Mouse (Mus musculus) retina, embryonic 14.5 days (tissue): Measurements from ENCODE around the gene Tenm2.

ENCODE experiments used
- DNase-seq: peaks from one replicate; pipeline ENCODE4 v3.0.0-alpha.2; 2015; ENCODE audit warnings: low spot score

The Tenm2 gene

DNA sequence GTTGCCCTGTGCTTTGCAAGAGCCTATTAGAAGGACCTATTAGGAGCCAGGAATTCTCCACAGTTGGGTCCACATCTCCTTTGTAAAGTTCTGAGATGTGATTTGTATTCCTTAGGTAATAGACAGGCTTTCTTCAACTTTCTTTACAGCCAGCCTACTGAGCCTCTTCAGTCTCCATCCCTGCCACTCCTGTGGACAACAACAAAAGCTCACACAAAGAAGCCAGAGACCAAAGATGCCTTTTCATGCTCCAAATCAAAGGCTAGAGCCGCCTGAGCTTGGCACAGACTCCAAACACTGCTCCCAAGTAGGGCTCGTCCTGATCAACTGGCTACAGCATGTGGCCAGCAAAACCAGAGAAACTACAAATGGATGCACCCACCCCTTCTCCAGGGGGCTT, 333.5 kb downstream of the Tenm2 start:
- no peak for DNase-seq

DNA sequence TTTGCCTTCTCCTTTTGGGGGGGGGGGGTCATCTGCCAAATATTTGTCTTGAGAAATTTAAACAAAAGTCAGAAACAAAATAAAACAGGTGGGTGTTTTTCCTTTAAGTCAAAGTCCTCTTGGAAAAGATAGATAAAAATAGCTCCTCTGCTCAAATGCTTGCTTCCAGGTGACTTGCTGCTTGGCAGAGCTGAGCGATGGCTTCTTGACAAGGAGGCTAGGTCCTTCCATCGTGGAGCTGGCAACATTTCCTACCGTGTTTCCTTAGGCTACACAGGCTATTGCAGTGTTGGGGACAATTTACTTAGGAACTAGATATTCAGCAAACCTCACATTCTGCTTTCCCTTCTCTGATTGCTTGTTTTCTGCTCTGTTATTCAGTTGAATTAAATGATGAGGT, 342.7 kb downstream of the Tenm2 start:
- no peak for DNase-seq

DNA sequence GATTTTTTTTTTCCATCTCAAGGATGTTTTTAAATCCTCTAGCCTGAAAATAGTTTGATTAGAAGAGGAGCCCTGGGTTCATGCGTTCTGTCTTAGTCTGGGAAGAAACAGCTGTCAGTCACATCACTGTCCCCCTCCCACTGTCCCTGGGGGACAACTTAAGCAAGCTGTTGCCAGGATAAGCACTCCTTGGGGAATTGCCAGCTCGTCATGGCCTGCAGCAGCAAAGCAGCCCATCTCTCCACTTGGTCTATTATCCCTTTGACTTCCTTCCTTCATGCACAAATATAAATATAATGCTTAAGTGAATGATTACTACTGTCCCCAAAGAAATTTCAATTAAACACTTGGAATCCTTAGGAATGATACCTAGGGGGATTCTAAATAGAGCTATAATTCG, 344.7 kb downstream of the Tenm2 start:
- peak; percentile 47 for DNase-seq

DNA sequence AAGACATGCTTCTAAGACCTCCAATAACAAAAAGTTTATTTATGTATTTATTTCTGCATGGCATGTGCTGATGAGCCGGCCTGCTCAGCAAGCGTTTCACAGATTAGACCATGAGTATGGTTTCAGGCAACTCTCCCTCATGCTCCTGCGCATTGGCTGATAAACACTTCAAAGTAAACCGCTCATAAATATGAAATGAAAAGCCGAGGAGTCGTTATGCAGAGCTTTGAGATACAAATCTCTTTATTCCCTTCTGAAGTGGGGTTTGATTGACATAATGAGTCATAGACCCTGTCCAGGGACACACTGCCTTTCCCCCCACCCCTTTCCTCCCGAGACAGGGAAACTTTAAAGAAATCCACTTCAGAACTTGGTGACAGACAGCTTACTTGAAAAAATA, 348.3 kb downstream of the Tenm2 start:
- no peak for DNase-seq

DNA sequence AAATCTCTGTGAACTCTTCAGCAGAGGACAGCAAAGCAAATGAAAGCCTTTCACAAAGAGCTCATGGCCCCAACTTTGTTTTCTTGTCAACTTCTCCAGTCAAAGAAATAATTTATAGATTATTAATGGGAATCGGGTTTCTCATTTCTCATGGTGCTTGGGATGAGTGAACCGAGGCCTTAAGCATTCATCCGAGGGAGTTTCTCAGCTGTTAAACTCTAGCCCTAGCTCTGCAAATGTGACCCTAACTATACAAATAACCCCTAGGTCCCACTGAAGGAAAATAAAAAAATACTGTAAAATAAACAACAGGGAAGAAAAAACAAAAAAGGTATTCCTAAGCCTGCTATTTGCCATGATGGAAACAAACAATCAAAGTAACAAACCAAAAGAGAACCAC, 349.6 kb downstream of the Tenm2 start:
- DNase-seq, result no peak

DNA sequence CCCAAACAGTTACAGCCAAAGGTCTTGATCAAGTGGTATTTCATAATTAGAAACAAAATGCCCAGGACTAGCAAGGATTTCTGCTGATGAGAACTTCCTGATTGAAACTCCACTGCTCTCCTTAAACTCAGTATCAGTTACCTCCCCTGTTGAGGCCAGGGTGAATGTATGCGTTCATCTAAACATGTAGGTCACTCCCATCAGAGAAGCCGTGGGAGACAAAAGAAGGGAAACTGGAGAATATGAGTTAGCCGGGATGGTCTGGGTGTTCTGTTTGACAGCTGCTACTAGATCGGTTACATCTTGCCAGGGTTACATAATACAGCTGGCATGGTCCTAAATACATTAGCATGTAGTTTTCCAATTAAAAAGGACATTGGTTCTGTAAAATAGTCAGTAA, 362.8 kb downstream of the Tenm2 start:
- peak; percentile 60 for DNase-seq

DNA sequence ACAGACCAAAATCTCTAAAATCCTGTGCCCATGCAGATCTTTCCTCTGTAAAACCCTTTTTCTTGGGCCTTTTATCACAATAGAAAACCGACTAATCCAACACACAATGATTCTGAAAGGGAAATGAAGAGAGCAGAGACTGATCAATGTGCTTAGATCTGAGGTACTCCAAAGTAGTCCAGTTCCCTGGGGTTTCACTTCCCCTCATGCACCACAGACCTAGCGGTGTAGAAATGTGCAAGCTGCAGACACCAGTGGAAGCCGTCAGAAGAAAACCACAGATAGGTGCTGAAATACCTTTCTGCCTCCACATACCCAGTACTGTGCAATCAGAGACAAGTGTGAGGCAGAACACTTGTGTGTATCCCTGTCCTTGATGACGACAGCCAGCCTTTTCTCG, 365.2 kb downstream of the Tenm2 start:
- no peak for DNase-seq

DNA sequence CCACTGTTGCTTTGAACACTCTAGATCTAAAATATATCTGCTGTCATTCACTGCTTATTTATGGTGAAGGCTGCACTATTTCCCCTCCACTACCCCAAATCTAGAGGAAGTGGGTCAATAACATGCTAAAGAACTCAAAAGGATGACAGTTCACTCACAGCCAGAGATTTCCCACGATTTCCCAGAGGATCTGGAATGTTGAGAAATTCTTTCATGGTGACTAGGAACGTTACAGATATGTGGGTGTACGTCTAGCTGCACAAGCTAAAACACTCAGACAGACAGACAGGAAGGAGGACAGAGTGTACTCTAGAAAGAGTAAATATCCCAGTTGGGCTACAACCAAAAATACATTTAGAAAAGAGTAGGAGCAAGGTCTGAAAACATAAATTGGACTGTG, 384.1 kb downstream of the Tenm2 start:
- no peak for DNase-seq

DNA sequence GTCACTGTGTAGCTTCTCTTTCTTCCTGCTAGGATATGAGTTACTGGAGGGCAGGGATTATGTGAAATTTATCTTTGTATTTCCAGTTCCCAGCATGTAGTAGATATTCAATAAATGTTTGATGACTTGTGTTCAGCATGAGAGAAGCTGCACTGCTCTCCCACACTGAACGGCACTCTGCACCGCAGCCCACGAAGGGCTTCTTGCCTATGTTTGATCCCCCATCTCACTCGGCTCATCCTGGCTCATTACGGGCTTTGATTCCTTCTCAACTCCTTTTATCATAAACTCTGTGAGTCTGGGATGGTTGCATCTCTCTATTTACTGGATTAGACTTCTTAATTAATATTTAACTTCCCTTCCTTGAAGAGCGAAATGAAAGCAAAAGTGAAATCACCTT, 388.3 kb downstream of the Tenm2 start:
- DNase-seq, result no peak

DNA sequence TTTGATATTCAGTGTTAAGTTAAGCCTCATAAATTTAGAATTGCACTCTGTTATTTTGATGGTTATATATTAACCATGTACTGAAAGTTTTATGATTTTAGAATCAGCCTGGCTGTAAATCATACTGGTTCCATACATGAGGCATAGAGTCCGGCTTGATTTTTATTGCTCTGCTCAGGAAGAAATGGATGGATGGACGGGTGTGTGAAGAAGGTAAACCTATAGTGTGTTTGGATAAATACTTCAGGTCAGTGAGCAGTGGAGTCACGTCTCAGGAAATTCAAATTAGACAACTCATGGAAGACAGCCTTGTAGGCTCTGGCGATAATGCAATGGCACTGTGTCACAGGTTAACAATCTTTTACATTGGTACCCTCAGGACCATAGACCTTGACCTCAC, 402.9 kb downstream of the Tenm2 start:
- no peak for DNase-seq

DNA sequence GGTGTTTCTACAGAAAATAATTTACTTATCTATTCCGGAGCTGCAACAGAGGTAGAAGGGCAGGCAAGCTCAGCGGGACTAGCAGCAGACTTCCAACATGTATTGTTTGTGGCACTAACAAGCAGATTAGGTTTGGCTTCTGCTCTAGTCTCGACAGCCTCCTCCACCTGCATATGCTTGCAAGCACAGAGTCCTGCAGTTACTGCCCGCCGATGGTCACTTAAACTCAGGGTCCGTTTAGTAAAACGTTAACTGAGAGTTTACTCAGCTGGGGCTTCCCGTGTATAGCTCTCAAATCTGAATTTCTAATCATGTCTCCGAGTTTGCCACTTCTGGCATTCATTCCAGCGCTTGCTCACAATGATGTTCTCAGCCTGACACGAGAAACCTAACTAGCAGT, 404.3 kb downstream of the Tenm2 start:
- no peak for DNase-seq

DNA sequence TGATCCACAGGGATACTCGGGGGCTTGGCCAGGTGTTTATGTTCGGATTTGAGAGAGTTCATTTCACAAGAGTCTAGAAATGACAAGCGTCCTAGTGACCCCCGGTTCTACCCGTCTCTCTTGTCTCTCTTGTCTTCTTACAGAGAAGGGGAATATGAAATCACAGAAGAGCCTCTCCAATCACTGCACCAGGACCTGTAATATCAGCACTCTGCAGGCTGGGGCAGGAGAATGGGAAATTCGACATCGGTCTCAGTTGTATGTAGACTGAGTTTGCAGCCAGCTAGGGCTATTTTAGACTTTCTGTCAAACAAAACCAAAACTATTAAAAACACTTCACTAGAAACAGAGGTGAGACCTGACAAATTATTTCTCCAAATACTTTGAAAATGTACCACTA, 411.1 kb downstream of the Tenm2 start:
- DNase-seq, result no peak

DNA sequence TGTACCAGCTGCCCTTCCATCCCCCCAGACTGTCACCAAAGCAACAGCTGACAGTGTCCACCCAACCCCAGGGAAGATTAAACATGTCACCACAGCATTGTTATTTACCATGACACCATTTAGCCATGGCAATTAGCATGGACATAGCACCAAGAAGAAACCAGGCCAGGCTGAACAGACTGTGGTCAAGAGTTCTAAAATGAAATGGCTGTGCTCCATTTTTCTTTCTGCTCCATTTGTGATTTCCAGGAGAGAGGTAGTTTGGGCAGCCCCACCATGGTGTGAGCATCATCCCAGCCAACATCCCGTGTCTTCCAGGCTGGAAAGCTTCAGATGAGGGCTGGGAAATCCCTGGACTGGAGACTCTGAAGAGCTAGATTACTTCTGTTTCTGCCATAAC, 431.1 kb downstream of the Tenm2 start:
- peak; percentile 62 for DNase-seq

DNA sequence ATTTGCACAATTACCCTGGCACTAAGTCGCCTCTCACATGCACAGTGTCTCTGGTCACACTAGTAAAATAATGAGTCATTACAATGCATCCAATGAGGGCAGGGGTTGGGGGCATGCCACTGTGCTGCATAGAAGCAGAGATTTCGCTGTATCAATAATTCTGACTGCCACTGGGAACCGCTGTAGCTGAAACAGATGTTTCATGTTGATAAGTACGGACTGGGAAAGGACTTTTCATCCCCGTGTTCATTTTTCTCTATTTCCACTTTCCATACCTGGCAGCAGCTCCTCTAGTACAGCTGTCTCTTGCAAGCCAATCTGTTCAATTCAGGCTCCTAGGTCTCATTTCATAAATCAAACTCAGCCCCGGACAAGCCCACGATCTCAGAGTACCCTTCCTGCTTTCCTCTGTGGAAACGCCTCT, 433.5 kb downstream of the Tenm2 start:
- peak; percentile 72 for DNase-seq

DNA sequence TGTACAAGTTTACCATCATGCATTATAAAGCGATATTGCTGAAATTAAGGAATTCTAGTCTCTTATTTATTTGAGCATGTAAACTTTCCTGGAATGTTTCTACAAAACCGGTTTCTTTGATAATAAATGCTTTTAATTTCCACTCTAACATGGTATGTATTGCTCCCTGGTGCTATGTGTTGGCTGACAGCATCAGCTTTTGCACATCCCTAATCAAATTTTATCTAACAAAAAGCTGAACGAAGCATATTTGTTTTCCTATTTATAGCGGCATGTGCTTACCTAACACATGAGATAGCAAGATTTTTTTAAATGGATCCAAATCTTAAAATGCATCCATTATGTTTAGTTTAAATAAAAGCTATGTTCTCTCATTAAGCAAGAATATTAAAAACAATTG, 434.1 kb downstream of the Tenm2 start:
- DNase-seq, result no peak

DNA sequence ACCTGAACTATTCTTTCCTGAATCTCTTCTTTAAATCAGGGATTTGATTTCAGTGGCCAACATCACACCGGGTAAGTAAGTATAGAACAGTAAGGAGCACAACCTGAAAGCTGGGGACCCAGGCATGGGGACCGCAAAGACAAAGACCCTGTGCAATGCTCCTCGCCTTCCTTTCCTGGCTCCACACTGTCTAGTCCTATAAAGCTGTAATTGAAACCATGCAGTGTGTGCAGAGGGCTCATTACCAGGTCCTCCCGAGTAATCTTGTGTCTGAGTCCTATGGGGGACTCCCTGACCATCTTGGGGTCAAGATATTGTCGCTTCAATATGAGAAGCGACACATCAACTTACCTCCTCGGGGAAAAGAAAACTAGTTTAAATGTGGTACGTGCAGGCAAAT, 436.4 kb downstream of the Tenm2 start:
- no peak for DNase-seq

DNA sequence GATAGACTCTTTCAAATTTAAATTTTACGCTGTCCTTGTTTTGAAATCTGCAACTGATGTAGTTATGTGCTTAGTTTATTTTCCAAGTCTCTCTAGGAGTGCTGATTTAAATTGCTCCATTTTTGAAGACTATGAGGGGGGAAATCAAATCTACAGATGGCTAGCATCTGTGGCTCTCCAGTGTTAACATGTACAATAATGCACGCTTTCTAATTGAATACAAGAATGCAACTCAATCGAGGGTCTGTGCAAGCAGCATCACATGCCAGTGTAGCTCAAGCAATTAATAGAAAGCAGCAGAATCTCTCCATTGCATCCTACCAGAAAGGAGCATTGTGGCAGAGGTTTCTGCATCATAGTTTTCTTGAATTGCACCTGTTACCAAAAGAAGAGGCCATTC, 477.8 kb downstream of the Tenm2 start:
- no peak for DNase-seq

DNA sequence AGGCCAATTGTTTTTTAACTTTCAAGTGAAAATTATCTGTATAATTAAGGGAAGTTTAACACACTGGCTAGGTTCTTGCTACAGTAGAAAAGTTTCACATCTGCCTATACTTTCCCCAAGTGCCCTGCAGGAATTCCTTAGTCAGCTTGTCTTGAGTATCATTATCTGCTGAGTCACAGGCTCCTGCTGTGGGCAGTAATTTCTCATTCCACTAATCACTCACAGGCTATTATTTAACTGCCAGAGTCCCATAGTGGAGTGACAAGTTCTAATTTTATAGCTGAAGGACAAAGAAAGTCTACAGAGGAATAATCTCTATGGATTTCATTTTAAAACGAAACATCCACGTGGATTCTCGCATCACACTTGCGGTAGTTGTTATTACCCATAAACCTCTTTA, 489.5 kb downstream of the Tenm2 start:
- DNase-seq, result peak; percentile 63

DNA sequence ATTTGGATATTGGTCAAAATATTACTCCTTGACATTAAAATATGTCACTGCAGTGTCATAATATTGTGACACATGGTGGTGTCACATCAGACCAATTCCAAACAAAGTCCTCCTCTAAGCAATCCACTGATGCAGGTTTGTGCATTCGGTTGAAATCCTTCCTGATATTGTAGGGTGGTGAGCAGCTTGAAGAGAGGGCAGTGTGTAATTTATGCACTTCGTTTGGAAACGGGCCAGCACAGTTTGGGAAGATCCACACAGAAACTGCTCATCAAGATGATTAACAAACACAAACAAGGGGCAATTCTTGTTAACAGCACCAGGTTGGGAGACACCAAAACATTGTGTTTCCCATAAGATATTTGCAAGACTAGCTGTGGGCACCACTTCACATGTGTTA, 508.0 kb downstream of the Tenm2 start:
- DNase-seq, result no peak

DNA sequence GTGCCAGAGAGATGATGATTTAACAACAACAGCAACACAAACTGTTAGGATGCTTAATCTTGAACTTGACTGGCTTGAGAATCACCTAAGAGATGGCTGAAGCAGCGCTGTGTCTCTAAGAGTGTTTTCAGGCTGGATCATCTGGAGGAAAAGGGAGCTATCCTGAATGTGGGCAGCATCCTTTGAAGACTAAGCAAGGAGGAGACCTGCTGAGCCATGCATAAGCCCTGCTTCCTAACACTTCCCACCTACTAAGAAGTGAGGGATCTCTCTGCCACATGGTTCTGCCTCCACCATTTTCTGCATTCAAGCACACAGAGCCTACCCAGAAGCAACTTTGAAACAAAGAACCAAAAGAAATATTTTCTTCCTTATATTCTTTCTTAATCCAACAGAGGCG, 532.9 kb downstream of the Tenm2 start:
- DNase-seq, result no peak

DNA sequence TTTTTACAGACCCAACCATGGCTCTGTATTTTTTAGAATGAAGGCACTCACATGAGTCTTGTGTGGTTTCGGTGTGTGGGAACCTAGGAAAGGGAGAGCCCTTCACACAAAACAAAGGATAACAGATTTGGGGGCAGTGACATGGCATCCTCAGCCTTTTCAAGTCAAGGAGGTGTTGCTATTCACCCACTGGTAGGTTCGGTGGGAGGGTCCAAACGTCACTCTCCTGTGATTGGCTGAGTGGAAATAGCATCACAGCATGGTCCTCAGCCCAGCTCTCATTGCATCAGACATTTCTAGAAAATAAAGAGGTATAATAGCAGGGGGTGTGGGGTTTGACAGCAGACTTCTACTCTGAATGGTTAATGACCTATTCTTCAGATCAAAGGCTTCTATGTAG, 534.8 kb downstream of the Tenm2 start:
- no peak for DNase-seq

DNA sequence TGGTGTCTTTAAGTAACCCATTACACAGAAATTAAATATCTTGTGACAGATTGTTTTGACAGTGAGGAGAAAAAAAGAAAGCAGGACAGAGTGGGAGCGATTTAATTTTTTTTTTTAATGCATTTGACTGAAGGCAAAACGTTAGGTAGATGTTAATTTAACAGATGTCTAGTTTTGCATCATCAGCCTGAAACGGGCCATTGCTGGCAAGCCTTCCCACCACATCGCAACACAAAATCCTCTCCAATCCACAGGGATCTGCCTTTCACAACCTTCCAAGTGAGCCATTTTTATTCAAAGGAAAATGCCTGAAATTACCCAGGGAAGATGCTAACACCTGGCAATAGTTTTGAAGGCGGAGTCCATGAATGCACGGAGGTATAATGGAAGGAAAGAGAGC, 535.6 kb downstream of the Tenm2 start:
- no peak for DNase-seq

DNA sequence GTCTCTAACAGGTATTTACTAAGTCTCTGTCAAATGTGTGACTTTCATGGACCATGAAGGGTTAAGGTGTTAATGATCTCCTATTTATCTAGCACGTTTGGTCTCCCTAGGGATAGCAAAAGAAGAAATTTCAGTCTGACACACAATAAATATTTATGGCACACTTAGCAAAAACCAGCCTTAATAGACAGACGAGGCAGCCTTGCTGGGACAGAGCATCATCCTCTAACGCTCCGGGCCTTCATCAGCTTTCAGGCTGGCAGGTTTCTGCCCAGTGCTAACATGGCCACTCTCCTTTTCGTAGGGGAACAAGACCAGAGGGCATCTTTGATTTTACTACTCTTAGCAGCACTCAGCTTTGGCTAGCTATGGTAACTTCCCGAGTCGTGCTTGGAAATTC, 537.5 kb downstream of the Tenm2 start:
- DNase-seq, result no peak

DNA sequence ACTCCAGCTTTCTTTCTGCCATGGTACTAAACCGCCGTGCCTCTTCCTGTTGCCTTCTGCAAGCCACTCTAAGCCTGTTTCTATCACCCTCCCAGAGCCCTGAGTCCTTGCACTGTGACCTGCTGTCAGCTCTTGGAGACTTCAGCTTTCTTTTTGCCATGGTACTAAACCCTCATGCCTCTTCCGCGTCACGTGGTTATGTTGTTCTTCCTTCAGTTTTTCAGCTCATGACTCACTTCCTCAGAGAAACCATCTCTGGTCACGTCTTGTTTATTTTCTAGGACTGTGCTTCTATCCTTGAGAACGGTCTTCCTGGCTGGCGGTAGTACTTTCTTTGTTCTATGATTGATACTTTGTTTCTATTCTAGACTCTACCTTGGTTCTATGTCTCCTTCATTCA, 537.9 kb downstream of the Tenm2 start:
- no peak for DNase-seq

DNA sequence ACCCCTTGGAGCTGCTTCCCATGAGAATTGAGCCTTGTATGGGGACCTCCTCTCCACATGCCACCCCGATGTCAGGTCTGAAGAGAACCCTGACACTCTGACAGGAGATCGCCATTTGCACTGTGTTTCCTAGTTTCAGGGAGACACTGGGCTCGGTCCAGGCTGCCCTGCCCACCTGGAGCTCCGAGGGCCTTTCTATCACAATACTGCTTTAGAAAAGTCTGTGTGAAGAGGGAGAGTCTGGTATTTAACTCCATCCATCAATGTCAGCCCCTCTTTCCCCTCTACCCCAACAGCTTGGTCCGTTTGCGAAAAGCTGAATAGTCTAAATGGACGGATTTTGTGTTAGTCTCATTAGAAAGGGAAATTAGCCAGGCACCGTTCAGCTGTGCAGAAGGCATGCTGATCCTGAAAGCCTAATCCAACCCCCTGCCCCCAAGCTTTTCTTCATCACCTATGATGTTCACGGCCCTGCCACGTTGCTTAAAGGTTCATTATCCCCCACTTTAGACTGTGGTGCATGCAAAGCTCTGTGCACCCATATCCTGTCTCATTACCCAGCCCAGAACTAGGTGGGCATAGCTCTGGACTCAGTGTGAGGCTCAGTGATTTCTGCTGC, 538.6 kb downstream of the Tenm2 start:
- DNase-seq, result no peak
